Mouse (Mus musculus) leukemia stem cell, adult 10-12 weeks (primary cell): ENCODE results near the gene Mx1. TPM values are rescaled to one million over a fixed set of nuclear protein-coding genes. Genes with fewer than 3 reads are reported as not detected.

Experiments
- polyA plus RNA-seq: library from polyadenylated mRNA; stranded (reverse); fragments of >175 nt; gene quantifications from 2 replicates; pipeline ENCODE4 v1.2.3, GENCODE M21; 2012; ENCODE audit warnings: low replicate concordance

The Mx1 gene
- 0.37 and 0.59 TPM in 2 replicates for polyA plus RNA-seq

DNA sequence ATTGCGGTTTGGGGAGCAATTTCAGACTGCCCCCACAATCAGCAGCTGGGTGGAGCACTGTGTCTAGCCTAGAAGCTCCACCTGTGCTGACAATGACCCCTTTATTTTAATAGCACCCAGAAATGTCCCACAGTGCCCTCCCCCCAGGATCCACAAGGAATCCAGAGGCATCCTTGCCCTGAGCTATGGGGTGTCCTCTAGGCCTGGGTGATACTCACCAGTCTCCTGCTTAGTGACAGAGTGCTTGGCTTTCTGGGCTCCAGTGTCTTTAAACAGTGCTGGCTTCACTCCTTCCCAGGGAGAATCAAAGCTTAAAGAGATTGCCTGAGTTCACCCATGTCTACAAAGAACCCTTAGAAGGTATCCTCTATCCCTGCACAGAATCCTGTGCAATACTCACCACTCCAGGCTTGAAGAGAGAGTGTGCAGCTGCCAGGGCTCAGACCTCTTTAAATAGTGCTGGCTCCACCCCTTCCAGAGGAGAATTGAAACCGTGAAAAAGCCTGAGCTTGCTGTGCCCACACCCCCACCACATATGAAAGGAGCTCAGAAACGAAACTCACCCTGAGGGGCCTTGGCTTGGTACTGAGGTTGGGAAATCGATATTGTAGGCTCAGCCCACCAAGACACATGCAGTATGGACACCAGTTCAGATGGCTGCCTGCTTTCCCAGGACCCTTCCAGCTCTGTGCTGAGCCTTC is at the start of gene Mx1:
Mx1 (minus strand) TSS at position 427 of the 701 bp plus-strand sequence.

Other genes starting within 250 kb of the Mx1 start
- 0.02 and 0.31 TPM in 2 replicates for gene Bace2, start 106.2 kb downstream of the Mx1 start, polyA plus RNA-seq
- not detected in 2 replicates for gene Fam3b, start 51.9 kb upstream of the Mx1 start, polyA plus RNA-seq
- gene Tmprss2, start 148.3 kb upstream of the Mx1 start, polyA plus RNA-seq = 0.03 TPM in 1 of 2 replicates, not detected in the other